In the genomic region with DNA sequence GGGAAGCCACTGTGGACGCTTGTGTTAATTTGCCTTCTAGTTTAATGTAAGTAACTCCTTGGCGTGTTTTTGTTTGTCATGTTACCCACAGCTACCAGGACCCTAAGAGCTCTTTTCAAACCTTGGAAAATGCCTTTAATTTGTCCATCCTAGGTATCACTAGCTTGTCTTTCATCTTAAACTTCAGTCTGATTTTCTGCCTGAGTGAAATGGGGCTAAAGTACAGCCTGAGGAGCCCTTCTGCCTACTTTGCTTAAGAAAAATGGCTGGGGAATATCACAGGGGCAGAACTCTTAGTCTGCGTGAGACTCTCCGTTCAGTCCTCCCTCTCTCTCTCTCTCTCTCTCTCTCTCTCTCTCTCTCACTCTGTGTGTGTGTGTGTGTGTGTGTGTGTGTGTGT, we compare ENCODE assay signal across 27 mouse cellular contexts. TPM values are rescaled to one million over a fixed set of nuclear protein-coding genes. Genes with fewer than 3 reads are reported as not detected.
"Had no signal": no experiment of that assay in that cellular context is flagged by ENCODE, and none has a peak within 500 bp of the region (broad histone marks: within the 10 kb centered on the region; RNA-seq: fewer than 3 reads in every experiment).

No protein-coding gene starts in this region.

- ATAC-seq: forebrain, postnatal 0 days; hindbrain, postnatal 0 days; intestine, embryonic 16.5 days; liver, embryonic 12.5 days had no signal

- H3K27ac ChIP-seq: heart, adult 2 months; heart, embryonic 13.5 days; heart, embryonic 15.5 days; hindbrain, embryonic 13.5 days; hindbrain, embryonic 15.5 days; hindbrain, postnatal 0 days; limb, embryonic 13.5 days; limb, embryonic 15.5 days; liver, embryonic 12.5 days; liver, embryonic 14.5 days had no signal

- H3K4me3 ChIP-seq: heart, adult 2 months; heart, embryonic 13.5 days; heart, embryonic 15.5 days; hindbrain, embryonic 13.5 days; hindbrain, embryonic 15.5 days; limb, embryonic 13.5 days; limb, embryonic 15.5 days; liver, embryonic 12.5 days had no signal

- H3K4me2 ChIP-seq: heart, embryonic 11.5 days; heart, embryonic 13.5 days; heart, embryonic 15.5 days; hindbrain, embryonic 13.5 days; hindbrain, embryonic 15.5 days; limb, embryonic 13.5 days; limb, embryonic 15.5 days; liver, embryonic 12.5 days had no signal

- H3K27me3 ChIP-seq: hindbrain, embryonic 15.5 days; limb, embryonic 13.5 days; limb, embryonic 15.5 days had no signal

- H3K9me3 ChIP-seq: heart, embryonic 13.5 days; heart, embryonic 15.5 days; hindbrain, embryonic 13.5 days; hindbrain, embryonic 15.5 days; limb, embryonic 13.5 days; limb, embryonic 15.5 days; liver, embryonic 12.5 days had no signal

- DNase-seq: forebrain, postnatal 0 days; gastrocnemius, postnatal 14 days; gastrocnemius, postnatal 36 days; heart, adult 2 months; heart, postnatal 14 days; heart, postnatal 36 days; layer of hippocampus, adult 9-11 months; layer of hippocampus, postnatal 36 days; left cerebral cortex, postnatal 4 days had no signal

- H3K4me1 ChIP-seq: heart, embryonic 13.5 days; heart, embryonic 15.5 days; hindbrain, embryonic 13.5 days; hindbrain, embryonic 15.5 days; limb, embryonic 13.5 days; limb, embryonic 15.5 days; liver, embryonic 12.5 days had no signal

- H3K36me3 ChIP-seq: heart, embryonic 13.5 days; heart, embryonic 15.5 days; hindbrain, embryonic 13.5 days; hindbrain, embryonic 15.5 days; limb, embryonic 13.5 days; limb, embryonic 15.5 days; liver, embryonic 12.5 days had no signal

- H3K9ac ChIP-seq: forebrain, postnatal 0 days; heart, embryonic 13.5 days; heart, embryonic 15.5 days; hindbrain, embryonic 13.5 days; hindbrain, embryonic 15.5 days; limb, embryonic 13.5 days; limb, embryonic 15.5 days; liver, embryonic 12.5 days; liver, embryonic 14.5 days had no signal

RNA-seq across cellular contexts. Expression of a gene that starts 0.7 kb away (rescaled TPM):
- polyA plus RNA-seq: forebrain, postnatal 0 days; heart, adult 2 months; heart, embryonic 11.5 days; heart, embryonic 13.5 days; heart, embryonic 15.5 days; heart, postnatal 0 days; hindbrain, embryonic 11.5 days; hindbrain, embryonic 13.5 days; hindbrain, embryonic 15.5 days; hindbrain, postnatal 0 days; intestine, embryonic 14.5 days; intestine, embryonic 16.5 days; large intestine, adult 2 months; limb, embryonic 11.5 days; limb, embryonic 13.5 days; limb, embryonic 15.5 days; liver, adult 2 months; liver, embryonic 12.5 days; liver, embryonic 14.5 days; liver, embryonic 16.5 days had no signal

RNA-seq across cellular contexts. Expression of a gene that starts 2.7 kb away (rescaled TPM):
- polyA plus RNA-seq: forebrain, postnatal 0 days; heart, adult 2 months; heart, embryonic 11.5 days; heart, embryonic 13.5 days; heart, embryonic 15.5 days; heart, postnatal 0 days; hindbrain, embryonic 11.5 days; hindbrain, embryonic 13.5 days; hindbrain, embryonic 15.5 days; hindbrain, postnatal 0 days; intestine, embryonic 14.5 days; intestine, embryonic 16.5 days; large intestine, adult 2 months; limb, embryonic 11.5 days; limb, embryonic 13.5 days; limb, embryonic 15.5 days; liver, adult 2 months; liver, embryonic 12.5 days; liver, embryonic 14.5 days; liver, embryonic 16.5 days had no signal

RNA-seq across cellular contexts. Expression of a gene that starts 10.2 kb away (rescaled TPM):
- polyA plus RNA-seq: forebrain, postnatal 0 days; hindbrain, embryonic 11.5 days; hindbrain, embryonic 13.5 days; hindbrain, embryonic 15.5 days; hindbrain, postnatal 0 days; intestine, embryonic 14.5 days; intestine, embryonic 16.5 days; large intestine, adult 2 months; limb, embryonic 11.5 days; limb, embryonic 13.5 days; limb, embryonic 15.5 days; liver, adult 2 months; liver, embryonic 12.5 days; liver, embryonic 14.5 days; liver, embryonic 16.5 days had no signal

RNA-seq across cellular contexts. Expression of a gene that starts 29.3 kb away (rescaled TPM):
- polyA plus RNA-seq: forebrain, postnatal 0 days; heart, adult 2 months; heart, embryonic 11.5 days; heart, embryonic 13.5 days; heart, embryonic 15.5 days; heart, postnatal 0 days; hindbrain, embryonic 11.5 days; hindbrain, embryonic 13.5 days; hindbrain, embryonic 15.5 days; hindbrain, postnatal 0 days; intestine, embryonic 14.5 days; intestine, embryonic 16.5 days; large intestine, adult 2 months; limb, embryonic 11.5 days; limb, embryonic 13.5 days; limb, embryonic 15.5 days; liver, adult 2 months; liver, embryonic 12.5 days; liver, embryonic 14.5 days; liver, embryonic 16.5 days had no signal

RNA-seq across cellular contexts. Expression of a gene that starts 30.0 kb away (rescaled TPM):
- polyA plus RNA-seq: forebrain, postnatal 0 days; heart, adult 2 months; heart, embryonic 11.5 days; heart, embryonic 13.5 days; heart, embryonic 15.5 days; heart, postnatal 0 days; hindbrain, embryonic 11.5 days; hindbrain, embryonic 13.5 days; hindbrain, embryonic 15.5 days; hindbrain, postnatal 0 days; intestine, embryonic 14.5 days; intestine, embryonic 16.5 days; large intestine, adult 2 months; limb, embryonic 11.5 days; limb, embryonic 13.5 days; limb, embryonic 15.5 days; liver, adult 2 months; liver, embryonic 12.5 days; liver, embryonic 14.5 days; liver, embryonic 16.5 days had no signal
